Mouse (Mus musculus): ENCODE measurements around the gene Fmnl2.

GRCm38 (mm10) chr2:53047749-53048387, 190.2 kb downstream of the Fmnl2 start:
- TF ChIP-seq CTCF (IDR thresholded peaks at IDR 0.05) (no peak), POLR2A (IDR thresholded peaks at IDR 0.05; ENCODE audit: insufficient read depth, low read depth, low read length) (no peak), EP300 (IDR thresholded peaks at IDR 0.05; ENCODE audit: insufficient read depth, low read depth, low read length) (no peak)

Measured in heart, adult 2 months (tissue).